Mouse (Mus musculus): ENCODE data around the gene Senp7. TPM values are rescaled to one million over a fixed set of nuclear protein-coding genes. Genes with fewer than 3 reads are reported as not detected.

The Senp7 gene
- polyA plus RNA-seq, 1 experiment from 2014 or later = 24.6 TPM

DNA sequence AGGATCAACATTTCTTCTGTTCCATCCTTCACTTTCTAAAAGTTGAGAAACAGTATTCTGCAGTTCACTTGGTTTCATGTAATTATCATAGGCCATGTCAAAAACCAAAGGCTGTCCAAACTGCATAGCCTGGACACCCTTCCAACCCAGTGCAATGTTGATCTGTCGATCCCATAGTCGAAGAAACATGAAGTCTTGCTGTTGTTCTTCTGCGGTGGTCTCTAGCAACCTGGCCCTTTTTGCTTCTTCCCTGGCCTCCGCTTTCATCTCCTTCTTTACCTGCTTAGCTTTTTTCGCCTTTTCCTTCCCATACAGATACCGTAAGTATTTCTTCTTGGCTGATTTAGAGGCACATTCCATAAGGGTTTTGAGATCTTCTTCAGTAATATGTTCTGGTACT lies 13.6 kb upstream of the Senp7 start:
- ATAC-seq (ENCODE audit: low FRiP score, low TSS enrichment) = no peak
- H3K27me3 ChIP-seq (ENCODE audit: insufficient read depth, low read length) = no peaks in the 10 kb centered on the region
- H3K27ac ChIP-seq (ENCODE audit: low read length) = no peak overlapping the region
- no peak overlapping the region for H3K4me3 ChIP-seq (ENCODE audit: low read length)
- H3K9ac ChIP-seq (replicated peaks; ENCODE audit: low read length) = no peak overlapping the region
- peaks cover 24% of the 10 kb centered on the region for H3K36me3 ChIP-seq (ENCODE audit: insufficient read depth, low read length)
- WGBS = 96% methylated on average over 6 of the region's 6 CpGs
- no peaks in the 10 kb centered on the region for H3K9me3 ChIP-seq (ENCODE audit: low read length)
- H3K4me2 ChIP-seq (replicated peaks; ENCODE audit: low read depth, low read length) = no peak overlapping the region
- peaks cover 16% of the 10 kb centered on the region for H3K4me1 ChIP-seq (ENCODE audit: insufficient read depth, low read length)

DNA sequence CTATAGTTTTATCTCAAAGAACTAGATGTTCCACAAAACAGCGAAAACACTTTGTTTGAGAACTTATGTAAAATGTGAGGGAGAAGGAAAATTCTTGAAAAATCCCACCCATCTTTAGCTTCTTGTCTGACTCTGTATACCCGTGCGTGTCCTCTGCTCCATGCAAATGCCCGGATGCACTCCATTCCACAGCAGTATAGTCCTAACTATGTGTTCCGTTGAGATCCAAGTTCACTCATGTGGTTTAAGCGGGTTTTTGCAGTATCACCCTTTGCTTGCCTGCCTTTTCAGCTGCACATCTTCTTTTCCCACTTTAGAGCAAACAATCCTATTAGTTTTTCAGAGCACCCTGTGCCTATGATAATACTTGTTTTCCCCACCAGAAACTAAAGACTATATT lies 11.6 kb upstream of the Senp7 start:
- Histone ChIP-seq H3K9me3 (ENCODE audit: low read length) (no peaks in the 10 kb centered on the region), H3K4me1 (ENCODE audit: insufficient read depth, low read length) (peaks cover 10% of the 10 kb centered on the region), H3K4me2 (replicated peaks; ENCODE audit: low read depth, low read length) (peak overlapping the region; percentile 77), H3K36me3 (ENCODE audit: insufficient read depth, low read length) (peaks cover 24% of the 10 kb centered on the region), H3K9ac (replicated peaks; ENCODE audit: low read length) (peak overlapping the region; percentile 98), H3K4me3 (ENCODE audit: low read length) (peak overlapping the region; percentile 98), H3K27ac (ENCODE audit: low read length) (no peak overlapping the region), H3K27me3 (ENCODE audit: insufficient read depth, low read length) (no peaks in the 10 kb centered on the region)
- WGBS = 50% methylated on average over 6 of the region's 6 CpGs
- no peak for ATAC-seq (ENCODE audit: low FRiP score, low TSS enrichment)

DNA sequence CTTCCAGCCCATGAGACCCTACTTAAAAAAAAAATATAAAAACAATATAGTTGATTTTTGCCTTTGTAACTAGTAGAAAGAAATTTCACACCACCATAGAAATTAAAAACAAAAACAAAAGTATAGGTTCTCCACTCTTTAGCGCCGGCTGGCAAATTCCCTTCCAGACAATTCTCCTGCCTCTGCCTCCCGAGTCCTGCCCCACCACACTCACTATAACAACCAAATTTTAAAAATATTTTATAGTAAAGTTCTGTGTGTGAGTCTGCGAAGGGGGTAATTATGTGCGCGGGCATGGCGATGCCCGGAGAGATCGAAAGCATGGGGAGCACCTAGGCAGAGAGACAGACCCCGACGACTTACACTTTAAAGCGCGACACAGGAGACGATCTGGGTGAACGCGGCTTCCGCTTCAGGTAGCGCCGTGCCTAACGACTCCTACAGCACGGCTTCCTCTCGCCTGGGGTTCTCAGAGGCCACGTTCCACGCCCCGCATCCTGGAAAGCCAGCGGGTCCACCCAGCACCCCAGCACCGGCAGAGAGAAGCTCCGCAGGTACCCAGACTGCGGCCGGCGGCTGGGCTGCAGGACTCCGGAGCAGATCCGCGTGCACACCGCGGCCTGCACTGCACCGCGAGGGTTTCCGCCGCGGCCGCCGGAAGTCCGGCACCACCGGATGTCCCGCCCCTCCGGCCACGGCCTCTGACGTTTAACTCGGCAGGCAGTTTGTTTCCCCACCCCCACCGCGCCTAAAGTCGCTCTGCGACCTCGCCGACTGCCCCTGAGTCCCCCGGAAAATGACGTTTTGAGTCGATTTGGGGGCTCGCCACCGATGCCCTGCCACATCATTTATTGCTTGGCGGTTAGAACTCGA lies 10.8 kb upstream of the Senp7 start, which contains the start of gene Trmt10c:
Gene Trmt10c (minus strand): TSS at position 682 of the 873 bp plus-strand sequence.
- ATAC-seq (ENCODE audit: low FRiP score, low TSS enrichment) = peak; percentile 99
- Histone ChIP-seq H3K4me2 (replicated peaks; ENCODE audit: low read depth, low read length) (peak within 1 kb of the TSS; percentile 77), H3K4me1 (ENCODE audit: insufficient read depth, low read length) (peaks cover 10% of the 10 kb centered on the region), H3K27ac (ENCODE audit: low read length) (peak within 1 kb of the TSS; percentile 93), H3K9me3 (ENCODE audit: low read length) (no peaks in the 10 kb centered on the region), H3K36me3 (ENCODE audit: insufficient read depth, low read length) (peaks cover 20% of the 10 kb centered on the region), H3K9ac (replicated peaks; ENCODE audit: low read length) (peak within 1 kb of the TSS; percentile 98), H3K27me3 (ENCODE audit: insufficient read depth, low read length) (no peaks in the 10 kb centered on the region), H3K4me3 (ENCODE audit: low read length) (peak within 1 kb of the TSS; percentile 98)
- WGBS = under 1% methylated on average over 62 of the region's 63 CpGs

GRCm38 (mm10) chr16:56038090-56038489 lies 10.0 kb upstream of the Senp7 start:
- 30% methylated on average over 8 of the region's 8 CpGs for WGBS
- Histone ChIP-seq H3K9me3 (ENCODE audit: low read length) (no peaks in the 10 kb centered on the region), H3K27ac (ENCODE audit: low read length) (peak overlapping the region; percentile 93), H3K36me3 (ENCODE audit: insufficient read depth, low read length) (peaks cover 14% of the 10 kb centered on the region), H3K4me2 (replicated peaks; ENCODE audit: low read depth, low read length) (peak overlapping the region; percentile 64), H3K4me3 (ENCODE audit: low read length) (peak overlapping the region; percentile 98), H3K27me3 (ENCODE audit: insufficient read depth, low read length) (no peaks in the 10 kb centered on the region), H3K9ac (replicated peaks; ENCODE audit: low read length) (peak overlapping the region; percentile 98), H3K4me1 (ENCODE audit: insufficient read depth, low read length) (peaks cover 10% of the 10 kb centered on the region)
- ATAC-seq (ENCODE audit: low FRiP score, low TSS enrichment) = peak; percentile 22

DNA sequence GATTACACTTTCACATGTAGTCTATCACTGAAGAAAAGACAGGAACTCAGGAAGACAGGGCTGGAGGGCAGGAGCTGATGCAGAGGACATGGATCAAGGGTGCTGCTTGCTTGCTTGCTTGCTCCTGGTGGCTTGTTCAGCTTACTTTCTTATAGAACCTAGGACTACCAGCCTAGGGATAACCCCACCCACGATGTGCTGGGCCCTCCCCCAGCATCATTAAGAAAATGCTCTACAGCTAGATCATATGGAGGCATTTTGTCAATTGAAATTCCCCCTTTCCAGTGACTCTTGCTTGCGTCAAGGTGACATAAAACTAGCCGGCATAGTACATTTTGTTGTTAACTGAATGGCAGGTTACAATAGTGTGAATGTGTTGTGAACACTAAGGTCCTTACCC lies 7.8 kb downstream of the Senp7 start:
- WGBS = 81% methylated on average over 3 of the region's 3 CpGs
- ATAC-seq (ENCODE audit: low FRiP score, low TSS enrichment) = no peak
- H3K4me3 ChIP-seq (ENCODE audit: low read length) = no peak overlapping the region
- H3K9ac ChIP-seq (replicated peaks; ENCODE audit: low read length) = no peak overlapping the region
- H3K9me3 ChIP-seq (ENCODE audit: low read length) = no peaks in the 10 kb centered on the region
- no peaks in the 10 kb centered on the region for H3K36me3 ChIP-seq (ENCODE audit: insufficient read depth, low read length)
- H3K27ac ChIP-seq (ENCODE audit: low read length) = no peak overlapping the region
- no peaks in the 10 kb centered on the region for H3K27me3 ChIP-seq (ENCODE audit: insufficient read depth, low read length)
- H3K4me1 ChIP-seq (ENCODE audit: insufficient read depth, low read length) = no peaks in the 10 kb centered on the region
- H3K4me2 ChIP-seq (replicated peaks; ENCODE audit: low read depth, low read length) = no peak overlapping the region

- Histone ChIP-seq H3K4me1 (ENCODE audit: insufficient read depth, low read length) (no peaks in the 10 kb centered on the region), H3K9ac (replicated peaks; ENCODE audit: low read length) (no peak overlapping the region), H3K9me3 (ENCODE audit: low read length) (no peaks in the 10 kb centered on the region), H3K36me3 (ENCODE audit: insufficient read depth, low read length) (no peaks in the 10 kb centered on the region), H3K27ac (ENCODE audit: low read length) (no peak overlapping the region), H3K4me2 (replicated peaks; ENCODE audit: low read depth, low read length) (no peak overlapping the region), H3K27me3 (ENCODE audit: insufficient read depth, low read length) (no peaks in the 10 kb centered on the region), H3K4me3 (ENCODE audit: low read length) (no peak overlapping the region)
- WGBS = 79% methylated on average over 7 of the region's 7 CpGs
- ATAC-seq (ENCODE audit: low FRiP score, low TSS enrichment) = no peak
Observed at GRCm38 (mm10) chr16:56056944-56057590, 8.9 kb downstream of the Senp7 start.

GRCm38 (mm10) chr16:56058151-56058550 lies 10.0 kb downstream of the Senp7 start:
- no peaks in the 10 kb centered on the region for H3K27me3 ChIP-seq (ENCODE audit: insufficient read depth, low read length)
- WGBS = 80% methylated on average over 10 of the region's 10 CpGs
- no peak overlapping the region for H3K27ac ChIP-seq (ENCODE audit: low read length)
- H3K36me3 ChIP-seq (ENCODE audit: insufficient read depth, low read length) = no peaks in the 10 kb centered on the region
- no peak overlapping the region for H3K9ac ChIP-seq (replicated peaks; ENCODE audit: low read length)
- H3K4me3 ChIP-seq (ENCODE audit: low read length) = no peak overlapping the region
- no peaks in the 10 kb centered on the region for H3K9me3 ChIP-seq (ENCODE audit: low read length)
- H3K4me2 ChIP-seq (replicated peaks; ENCODE audit: low read depth, low read length) = no peak overlapping the region
- no peak for ATAC-seq (ENCODE audit: low FRiP score, low TSS enrichment)
- H3K4me1 ChIP-seq (ENCODE audit: insufficient read depth, low read length) = no peaks in the 10 kb centered on the region

DNA sequence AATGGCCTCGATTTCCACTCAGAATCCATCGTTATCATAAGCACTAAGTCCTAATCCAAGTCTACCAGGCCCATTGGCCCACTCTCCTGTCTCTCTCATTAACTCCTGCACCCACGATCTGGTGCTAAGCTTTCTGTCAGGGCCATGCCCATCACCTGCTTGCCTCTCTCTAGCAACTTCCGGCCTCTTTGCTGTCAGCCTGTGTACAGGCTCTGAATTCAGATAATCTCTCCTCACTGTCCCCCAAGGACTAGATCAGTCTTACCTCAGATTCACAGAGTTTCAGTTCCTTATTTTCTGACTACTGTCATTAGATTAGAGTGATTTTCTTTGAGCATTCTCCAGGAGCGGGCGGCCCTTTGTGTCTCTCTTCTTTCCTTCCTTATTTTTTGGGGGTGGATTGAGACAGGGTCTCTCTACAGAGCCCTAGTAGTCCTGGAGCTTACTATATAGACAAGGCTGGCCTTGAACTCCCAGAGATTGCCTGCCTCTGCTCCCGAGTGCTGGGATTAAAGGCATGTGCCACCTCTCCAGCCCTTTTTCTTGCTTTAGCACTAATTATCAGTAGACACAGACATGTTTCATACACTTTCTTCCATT lies 14.0 kb downstream of the Senp7 start:
- ATAC-seq (ENCODE audit: low FRiP score, low TSS enrichment) = no peak
- no peak overlapping the region for H3K9ac ChIP-seq (replicated peaks; ENCODE audit: low read length)
- no peaks in the 10 kb centered on the region for H3K36me3 ChIP-seq (ENCODE audit: insufficient read depth, low read length)
- no peak overlapping the region for H3K4me3 ChIP-seq (ENCODE audit: low read length)
- H3K27ac ChIP-seq (ENCODE audit: low read length) = no peak overlapping the region
- no peaks in the 10 kb centered on the region for H3K9me3 ChIP-seq (ENCODE audit: low read length)
- H3K27me3 ChIP-seq (ENCODE audit: insufficient read depth, low read length) = no peaks in the 10 kb centered on the region
- H3K4me1 ChIP-seq (ENCODE audit: insufficient read depth, low read length) = no peaks in the 10 kb centered on the region
- WGBS = 80% methylated on average over 7 of the region's 7 CpGs
- H3K4me2 ChIP-seq (replicated peaks; ENCODE audit: low read depth, low read length) = no peak overlapping the region

DNA sequence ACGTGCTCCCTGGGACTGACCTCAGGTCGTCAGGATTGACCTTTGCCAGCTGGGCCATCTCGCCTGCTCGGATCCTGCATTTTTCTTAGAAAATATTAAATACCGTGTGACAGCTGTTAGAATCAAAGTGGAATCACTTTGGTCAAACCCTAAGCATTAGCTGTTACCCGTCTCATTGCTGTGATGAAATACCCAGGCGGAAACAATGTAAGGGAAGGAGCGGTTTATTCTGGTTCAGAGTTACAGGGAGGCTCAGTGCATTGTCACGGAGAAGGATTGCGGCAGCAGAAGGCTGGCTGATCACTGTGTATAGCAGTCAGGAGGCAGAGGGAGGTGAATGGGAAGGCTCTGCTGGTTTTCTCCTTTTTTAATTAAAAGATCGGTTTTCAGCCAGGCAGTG lies 14.8 kb downstream of the Senp7 start:
- Histone ChIP-seq H3K4me1 (ENCODE audit: insufficient read depth, low read length) (no peaks in the 10 kb centered on the region), H3K4me2 (replicated peaks; ENCODE audit: low read depth, low read length) (no peak overlapping the region), H3K27ac (ENCODE audit: low read length) (no peak overlapping the region), H3K9me3 (ENCODE audit: low read length) (no peaks in the 10 kb centered on the region), H3K9ac (replicated peaks; ENCODE audit: low read length) (no peak overlapping the region), H3K27me3 (ENCODE audit: insufficient read depth, low read length) (no peaks in the 10 kb centered on the region), H3K36me3 (ENCODE audit: insufficient read depth, low read length) (no peaks in the 10 kb centered on the region), H3K4me3 (ENCODE audit: low read length) (no peak overlapping the region)
- no peak for ATAC-seq (ENCODE audit: low FRiP score, low TSS enrichment)
- WGBS = 58% methylated on average over 11 of the region's 11 CpGs
